Mouse (Mus musculus) T-cell, adult 2 months (primary cell): ENCODE data around the gene Nhej1.

Experiments
- DNase-seq: peaks from one replicate; pipeline ENCODE4 v3.0.0; 2022; ENCODE audit warnings: low spot score

Nhej1 gene

DNA sequence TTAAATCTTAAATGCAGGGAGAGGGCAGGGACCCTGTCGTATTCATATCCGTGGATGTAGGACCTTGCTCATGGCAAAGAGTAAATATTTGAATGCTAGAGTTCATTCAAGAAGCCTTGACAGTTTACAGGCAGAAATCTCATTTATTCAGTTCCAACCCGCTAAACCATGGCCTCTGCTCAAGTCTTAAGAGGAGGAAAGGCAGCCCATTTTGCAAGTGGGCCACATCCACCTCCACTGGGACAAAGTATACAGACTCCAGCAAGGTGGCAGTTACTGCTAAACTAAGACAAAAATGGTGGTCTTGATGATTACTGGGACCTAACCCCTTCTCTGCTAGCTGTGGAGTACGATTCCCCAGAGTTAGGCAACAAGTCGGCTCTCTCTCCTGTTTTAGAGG lies 418 bp upstream of the Nhej1 start:
- DNase-seq: no peak

DNA sequence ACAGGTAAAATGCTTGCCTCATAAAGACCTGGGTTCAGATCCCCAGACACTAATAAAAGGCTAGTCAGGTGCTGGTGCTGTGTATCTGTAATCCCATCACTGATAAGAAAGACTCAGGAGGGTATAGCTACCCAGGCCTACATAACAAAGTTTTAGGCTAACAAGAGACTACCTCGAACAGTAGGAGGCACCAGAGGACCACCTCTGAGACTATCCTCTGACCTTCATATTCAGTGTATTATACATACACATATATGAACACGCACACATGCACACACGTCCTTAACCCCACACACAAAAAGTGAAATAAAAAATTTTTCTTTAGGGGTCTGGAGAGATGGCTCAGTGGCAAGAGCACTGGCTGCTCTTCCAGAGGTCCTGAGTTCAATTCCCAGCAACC lies 2.8 kb downstream of the Nhej1 start:
- DNase-seq: peak; percentile 23

DNA sequence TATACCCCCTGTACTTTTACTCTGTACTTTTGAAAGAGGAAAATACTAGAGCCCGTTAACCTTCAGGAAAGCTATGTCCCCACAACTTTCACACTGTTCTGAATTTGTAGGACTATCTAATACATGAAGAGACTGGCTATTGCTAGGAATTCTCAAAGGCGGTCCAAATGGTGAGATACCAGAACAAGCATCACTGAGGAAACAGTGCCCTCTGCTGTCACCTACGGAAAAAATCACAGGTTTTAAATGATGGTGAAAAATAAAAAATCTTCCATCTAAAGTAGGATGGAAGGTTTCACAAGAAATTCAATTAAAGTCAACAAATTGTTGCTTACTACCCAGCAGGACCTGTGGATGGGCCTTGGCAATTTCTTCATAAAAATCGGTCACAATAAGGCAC lies 72.9 kb downstream of the Nhej1 start:
- DNase-seq: no peak

DNA sequence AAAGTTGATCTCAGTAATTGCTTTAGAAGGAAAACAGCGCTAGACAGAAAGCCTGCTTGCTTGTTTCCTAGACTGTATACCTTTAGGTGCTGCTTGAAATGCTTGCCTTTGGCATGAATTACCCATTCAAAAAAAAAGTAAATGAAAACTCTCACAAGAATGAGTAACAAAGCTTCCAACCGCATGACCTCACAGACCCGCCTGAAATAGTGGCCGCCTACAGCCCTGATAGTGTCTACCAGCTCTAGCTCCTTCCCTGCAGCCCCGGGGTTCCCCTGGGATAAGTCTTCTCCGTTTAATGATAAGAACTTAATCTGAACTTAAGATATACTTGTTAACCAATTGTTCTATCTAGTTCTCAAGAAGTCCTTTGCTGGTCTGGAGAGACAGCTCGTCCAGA lies 73.6 kb downstream of the Nhej1 start:
- DNase-seq: no peak

DNA sequence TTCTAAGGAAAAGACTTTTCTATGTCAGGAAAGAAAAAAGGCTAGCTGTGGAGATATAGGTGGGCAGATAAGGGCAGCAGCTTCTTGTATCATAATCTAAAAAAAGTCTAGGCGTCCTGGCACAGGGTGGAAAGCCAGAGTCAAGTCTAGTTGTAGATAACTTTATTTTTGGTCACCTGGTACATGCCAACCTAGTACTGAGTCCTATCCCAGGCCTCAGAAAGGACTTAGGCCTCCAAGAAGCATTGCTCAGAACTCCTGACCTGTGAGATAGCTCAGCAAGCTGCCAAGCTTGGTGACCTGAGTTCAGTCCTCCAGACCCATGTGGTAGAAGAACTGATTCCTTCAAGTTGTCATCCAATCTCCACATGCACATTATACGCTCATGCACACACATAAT lies 76.4 kb downstream of the Nhej1 start:
- DNase-seq: no peak

DNA sequence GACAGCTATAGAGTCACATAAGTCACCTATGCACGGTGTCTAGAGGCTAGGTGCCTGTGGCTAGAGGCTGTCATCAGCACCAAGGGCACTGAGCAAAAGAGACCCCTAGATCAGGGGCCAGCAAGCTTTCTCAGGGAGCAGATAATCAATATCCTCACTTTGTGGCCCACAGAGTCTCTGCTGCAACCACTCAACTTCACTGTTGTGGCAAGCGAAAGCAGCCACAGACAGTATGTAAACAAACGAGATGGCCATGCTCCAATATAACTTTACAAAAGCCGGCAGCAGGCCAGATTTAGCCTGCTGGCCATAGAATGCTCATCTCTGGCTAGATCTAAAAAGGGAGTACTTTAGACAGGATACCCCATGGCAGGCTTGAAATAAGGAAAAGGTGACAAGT lies 77.0 kb downstream of the Nhej1 start:
- DNase-seq: no peak

DNA sequence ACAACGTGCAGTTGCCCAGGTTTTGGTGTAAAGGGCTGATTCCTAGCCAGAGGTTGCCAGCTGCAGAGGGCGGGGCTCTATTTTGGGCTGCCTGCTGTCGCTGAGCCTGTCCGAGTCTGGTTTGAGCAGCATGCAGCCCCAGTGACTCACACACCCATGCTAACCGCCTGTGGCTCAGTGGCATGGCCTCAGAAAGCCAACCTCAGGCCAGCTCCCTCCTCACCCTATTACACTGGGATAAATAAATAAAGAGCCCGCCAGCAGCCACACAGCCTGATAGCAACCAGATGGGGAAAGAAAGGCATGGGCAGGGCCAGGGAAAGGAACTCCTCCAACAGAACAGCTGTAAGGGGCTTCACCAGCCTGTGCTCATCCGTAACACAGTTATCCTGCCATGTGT lies 84.6 kb downstream of the Nhej1 start:
- DNase-seq: no peak

DNA sequence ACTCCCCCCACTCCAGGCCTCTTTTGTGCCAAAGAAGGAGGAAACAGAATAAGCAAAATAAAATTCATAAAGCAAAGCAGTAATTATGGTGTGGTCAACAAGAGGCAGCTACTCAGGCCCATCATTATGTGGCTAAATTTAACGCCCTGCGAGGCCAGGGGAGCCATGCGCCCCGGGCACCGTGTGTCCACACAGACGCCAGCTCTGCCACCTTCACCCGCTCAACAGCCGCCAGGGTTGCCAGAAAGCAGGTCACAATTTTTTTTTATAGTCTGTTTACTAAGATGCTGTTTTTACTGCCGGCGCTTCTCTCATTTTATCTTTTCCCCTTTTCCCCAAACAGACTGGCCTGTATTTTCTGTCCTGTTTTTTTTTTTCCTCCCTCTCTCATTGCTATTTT lies 93.0 kb downstream of the Nhej1 start:
- DNase-seq: no peak

DNA sequence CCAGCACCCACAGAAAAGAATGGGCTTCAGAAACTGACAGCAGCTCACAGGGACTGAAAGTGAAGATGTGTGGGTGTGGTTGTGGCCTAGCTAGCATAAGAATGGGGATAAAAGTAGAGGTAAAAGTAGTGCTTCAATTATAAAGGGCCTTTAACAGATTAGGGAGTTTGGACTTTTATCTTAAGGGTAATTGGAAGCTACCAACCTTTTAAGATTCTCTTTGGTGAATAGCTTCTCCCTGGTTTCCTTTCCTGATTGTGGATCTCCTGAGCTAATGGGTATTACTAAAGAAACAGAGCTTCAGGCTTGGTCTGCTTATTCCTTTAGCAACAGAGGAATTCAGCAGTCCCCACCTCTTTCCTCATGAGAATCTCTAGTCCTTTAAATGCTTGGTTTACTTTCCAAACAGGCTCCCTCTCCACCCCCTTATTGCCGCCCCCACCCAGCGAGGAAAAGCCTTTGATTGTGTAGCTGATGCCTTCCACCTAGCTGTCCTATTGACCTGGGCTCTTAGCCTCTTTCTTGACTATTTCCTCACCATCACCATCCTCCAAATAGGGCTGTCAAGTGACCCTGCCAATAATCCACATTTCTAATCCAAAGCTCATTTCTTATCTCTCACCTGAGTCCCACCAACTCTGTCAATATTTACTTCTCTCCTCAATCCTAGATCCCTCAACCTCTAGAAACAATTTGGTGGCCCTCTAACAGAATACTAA lies 97.8 kb downstream of the Nhej1 start:
- DNase-seq: no peak

DNA sequence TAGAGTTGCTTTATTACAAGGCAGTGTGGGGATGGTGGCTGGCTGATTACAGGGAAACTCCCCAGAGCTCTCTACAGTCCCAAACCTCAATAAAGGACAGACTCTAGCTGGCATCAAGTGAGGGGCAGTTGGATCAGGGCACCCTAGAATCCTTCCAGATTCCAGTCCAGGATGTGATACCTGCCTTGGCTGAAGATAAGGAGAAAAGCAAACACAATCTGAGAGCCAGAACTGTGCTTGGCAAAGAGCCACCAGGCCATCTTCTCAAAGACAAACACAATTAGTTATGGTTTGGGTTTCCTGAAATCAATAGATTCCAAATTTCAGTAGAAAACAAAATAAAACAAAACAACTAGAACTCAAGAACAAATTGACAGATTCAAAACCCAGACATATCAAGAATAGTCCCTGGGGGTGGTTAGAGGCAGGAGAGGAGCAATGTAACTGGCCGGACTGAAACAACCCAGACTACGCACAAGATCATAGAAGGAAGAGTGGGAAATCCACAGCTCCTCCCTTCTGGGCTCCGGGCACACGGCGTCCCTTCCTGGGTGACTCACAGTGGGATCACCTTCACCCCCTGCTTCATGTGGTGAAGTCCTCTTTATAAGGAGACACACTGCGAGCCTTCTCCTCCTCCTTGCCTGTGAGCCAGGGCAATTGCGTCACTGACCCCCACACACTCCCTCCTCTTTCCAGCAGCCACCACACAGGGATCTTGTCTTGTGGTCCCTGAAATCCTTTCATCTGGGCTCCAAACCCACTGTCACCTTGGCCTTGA lies 100.4 kb downstream of the Nhej1 start:
- no peak for DNase-seq

DNA sequence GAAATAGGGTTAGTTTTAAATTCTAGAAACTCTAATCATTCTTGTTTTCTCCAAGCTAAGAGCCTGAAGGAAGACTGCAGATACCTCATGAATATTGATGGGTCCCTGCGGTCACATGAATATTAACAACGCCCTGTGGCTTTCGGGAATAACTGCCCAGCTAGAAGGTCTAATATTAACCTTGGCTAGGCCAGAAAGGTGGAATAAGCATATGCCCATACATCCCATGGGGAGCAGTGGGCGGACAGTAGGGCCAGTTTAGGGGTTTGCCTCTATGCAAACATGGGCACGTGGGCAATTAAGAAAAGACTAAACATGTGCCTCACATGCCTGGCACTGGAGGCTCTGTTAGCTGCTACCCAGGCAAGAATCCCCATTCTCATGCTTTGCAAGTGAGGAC lies 102.8 kb downstream of the Nhej1 start:
- no peak for DNase-seq

DNA sequence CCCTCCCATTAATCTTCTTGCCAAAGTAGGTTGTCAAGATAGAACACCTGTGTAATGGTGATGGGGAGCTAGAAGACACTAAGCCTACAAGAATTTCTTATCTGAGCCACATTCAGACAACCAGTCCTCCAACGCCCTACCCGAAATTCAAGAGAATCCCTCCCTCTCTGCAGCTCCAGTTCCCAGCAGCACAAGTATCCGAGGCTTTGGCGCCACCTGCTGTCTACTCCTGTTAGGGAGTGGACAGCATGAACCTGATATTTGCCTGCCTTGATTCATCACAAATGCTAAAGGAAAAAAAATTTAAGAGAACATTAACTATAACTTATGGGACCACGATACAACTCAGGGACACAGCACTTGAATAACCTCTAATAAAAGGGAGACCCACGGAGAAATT lies 108.2 kb downstream of the Nhej1 start:
- DNase-seq: peak; percentile 17

DNA sequence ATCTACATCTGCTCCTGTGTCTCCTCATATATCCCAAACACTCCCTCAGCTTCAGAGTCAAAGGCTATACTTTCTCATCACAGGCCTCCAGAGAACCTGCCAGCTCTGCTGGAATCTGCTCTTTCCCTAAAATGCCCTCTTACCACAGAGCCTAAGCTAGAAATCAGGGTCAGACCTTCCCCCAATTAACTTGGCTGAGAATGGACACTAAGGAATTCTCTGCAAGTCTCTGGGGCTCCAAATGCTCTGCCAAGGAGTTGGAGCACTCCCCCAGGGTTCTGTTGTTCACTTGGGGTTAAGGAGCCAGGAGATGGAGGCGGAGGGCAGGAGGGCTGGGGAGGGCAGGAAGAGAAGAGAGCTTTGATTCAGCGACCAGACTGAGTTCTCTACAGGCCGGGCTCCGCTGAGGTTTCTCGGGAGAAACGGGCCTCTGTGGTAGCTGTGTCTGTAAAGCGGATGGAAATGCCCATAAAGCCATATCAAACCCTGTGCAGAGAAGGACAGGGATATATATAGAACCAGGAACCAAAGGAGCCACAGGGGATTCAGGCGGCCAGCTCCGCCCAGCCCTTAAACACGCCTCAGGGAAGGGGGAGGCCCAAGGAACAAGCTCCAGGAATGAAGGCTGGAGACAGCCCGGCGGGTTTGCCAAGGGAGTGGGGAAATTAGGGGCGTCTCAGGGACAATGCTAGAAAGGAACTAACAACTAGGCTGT lies 109.3 kb downstream of the Nhej1 start:
- DNase-seq: no peak

DNA sequence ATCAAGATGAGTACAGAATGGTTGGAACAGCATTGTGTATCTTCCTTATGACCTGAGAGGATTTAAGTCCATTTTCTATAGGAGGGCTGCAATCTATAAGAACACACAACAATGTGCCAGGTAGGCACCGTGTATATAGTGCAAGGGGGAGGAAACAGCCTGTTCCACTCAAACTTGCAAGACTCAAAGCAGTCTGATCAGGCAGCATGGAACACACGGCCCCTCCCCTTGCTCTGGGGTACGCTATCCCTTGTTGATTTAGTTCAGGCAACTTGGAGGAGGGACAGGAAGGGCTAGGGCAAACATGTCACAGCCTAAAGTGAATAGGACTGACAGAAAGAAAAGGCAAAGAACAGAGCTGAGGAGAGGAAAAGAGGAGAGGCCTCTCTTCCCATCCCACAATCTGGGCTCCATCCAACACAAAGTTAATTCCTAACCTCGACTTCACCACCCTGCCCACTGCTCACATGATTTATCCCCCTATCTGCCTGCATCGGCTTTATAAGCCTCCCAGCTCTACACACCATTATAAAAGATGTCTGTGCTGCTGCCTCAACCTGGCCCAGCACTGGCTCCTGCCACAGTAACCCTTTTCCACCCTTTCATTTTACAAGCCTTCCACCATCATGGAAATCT lies 110.7 kb downstream of the Nhej1 start:
- no peak for DNase-seq

DNA sequence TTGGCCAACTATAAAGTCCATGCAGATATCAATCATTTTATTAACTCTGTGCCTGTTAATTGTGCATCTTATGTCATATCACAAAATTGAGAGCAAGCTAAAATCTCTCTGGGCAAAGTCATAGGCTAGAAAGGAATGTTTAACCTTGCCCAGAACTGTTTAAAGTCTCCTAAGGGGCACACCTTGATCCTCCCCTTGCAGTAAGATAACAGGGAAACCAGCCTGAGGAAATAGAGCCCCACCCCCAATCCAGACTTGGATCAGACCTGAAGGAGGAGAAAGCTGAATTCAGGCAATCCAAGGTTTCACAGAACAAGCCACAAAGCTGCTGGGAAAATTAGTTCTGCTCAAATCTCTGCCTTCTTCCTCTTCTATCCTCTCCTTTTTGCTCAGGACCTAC lies 114.2 kb downstream of the Nhej1 start:
- DNase-seq: no peak

DNA sequence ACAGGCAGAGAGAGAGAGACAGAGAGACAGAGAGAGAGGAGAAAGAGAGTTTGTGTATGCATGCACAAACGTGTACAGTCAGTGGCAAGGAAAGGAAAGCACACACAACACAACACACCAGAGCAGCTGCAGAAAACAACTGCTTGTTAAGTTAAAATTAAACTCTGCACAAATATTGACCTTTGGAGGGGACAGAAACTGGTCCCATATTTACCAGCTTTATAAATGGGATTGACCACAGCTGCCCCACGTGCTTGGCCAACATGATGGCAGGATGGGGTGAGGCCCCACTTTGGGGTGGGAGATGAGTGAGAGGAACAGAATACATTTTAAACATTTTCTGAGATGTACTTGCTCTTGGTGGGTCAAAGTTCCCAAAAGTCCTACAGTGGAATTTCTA lies 114.8 kb downstream of the Nhej1 start:
- no peak for DNase-seq

DNA sequence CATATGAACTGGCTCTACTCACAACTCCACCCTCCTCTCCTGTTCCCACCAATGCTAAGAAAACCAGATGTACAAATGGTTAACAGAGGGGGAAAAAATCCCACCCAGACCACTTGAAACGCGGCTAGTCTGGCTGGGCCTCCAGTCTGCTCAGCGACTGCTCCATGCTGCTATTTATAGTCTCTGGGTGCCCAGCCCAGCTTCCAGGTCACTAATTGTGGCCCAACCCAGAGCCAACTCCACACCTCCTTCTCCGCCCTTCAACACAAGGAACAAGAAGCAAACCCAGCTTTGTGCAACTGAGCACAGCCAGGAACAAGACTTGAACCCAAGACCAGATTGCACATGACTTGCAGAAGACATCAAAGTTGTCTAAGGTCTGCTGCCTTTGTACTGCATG lies 119.0 kb downstream of the Nhej1 start:
- no peak for DNase-seq

DNA sequence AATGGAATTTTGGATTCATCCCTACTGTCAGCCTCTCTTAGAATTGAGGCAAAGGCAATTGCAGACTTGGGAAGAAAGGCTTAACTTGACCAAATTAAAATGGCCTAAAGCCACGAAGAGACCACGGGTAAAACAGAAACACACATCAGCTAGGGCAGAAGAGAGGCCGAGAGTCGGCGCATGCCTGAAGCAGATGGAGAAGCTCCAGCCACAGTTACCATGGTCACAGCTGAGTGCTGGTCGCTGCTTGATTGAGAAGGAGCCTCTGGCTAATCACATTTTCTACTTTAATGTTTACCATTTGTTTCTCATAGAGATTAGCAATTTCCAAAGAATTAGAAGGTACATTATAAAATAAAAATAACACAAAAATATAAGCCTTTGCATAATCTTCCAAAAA lies 123.8 kb downstream of the Nhej1 start:
- no peak for DNase-seq

DNA sequence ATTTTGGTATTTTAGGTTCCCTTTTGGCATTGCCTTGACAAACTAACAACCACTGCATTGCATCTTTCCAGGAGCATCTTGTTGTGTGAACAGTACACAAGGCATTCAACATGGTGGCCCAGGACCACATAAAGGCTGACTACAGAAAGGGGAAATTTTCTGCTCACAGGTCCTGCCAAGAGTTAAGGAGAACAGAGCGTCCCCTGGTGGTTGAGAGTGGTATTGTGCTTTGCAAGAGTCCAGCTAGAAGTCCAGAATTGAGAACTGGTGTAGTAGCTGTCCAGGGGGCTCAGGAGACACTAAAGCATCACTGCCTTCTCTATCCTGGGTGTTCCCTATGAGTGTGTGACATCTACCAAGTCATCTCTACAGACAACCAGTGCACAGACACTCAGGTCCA lies 124.5 kb downstream of the Nhej1 start:
- DNase-seq: peak; percentile 7

DNA sequence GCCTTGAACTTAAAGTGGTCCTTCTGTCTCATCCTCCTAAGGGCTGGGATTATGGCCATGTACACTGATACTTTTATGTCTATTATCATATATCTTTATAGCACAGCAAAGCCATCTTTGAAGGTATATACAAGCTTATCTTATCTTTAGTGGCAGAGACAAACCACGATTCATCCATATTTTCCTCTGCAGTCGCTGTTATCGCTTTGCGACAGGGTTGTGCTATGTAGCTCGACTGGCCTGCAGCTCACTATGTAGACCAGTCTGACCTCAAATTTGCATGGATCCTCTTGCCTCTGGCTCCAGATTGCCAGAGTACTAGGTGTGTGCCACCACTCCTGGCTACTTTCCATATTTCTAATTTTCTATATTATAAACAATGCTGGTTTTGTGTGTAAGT lies 125.8 kb downstream of the Nhej1 start:
- no peak for DNase-seq

DNA sequence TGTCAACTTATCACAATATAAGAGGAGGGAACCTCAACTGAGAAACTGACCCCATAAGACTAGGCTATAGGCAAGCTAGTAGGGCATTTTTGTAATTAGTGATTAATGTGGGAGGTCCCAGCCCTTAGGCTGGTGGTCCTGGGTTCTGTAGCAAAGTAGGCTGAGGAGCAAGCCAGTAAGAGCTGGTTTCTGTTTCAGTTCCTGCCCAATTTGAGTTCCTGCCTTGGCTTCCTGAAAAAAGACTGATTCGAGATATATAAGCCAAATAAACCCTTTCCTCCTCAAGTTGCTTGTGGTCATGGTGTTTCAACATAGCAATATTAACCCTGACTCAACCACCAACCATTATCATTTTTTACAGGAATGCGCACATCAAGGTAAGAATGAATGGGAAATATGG lies 127.8 kb downstream of the Nhej1 start:
- no peak for DNase-seq

DNA sequence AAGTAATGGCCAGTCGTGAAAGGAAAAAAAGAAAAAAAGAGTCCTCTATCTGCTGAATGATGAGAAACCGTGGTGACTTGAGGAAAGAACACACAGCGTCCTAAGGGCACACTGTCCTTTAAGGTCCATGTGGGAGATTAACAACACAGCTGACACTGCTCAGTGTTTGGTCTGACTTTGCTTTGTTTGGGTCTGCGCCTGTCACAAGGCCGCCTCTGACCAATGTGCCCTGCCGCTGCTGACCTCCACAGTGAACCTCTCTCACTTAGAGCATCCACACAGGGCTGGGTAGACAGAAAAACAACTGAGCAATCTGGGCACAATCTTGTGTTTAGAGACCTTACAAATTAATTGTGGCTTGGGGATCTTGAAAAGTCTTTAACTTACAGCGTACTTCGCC lies 148.0 kb downstream of the Nhej1 start:
- no peak for DNase-seq

DNA sequence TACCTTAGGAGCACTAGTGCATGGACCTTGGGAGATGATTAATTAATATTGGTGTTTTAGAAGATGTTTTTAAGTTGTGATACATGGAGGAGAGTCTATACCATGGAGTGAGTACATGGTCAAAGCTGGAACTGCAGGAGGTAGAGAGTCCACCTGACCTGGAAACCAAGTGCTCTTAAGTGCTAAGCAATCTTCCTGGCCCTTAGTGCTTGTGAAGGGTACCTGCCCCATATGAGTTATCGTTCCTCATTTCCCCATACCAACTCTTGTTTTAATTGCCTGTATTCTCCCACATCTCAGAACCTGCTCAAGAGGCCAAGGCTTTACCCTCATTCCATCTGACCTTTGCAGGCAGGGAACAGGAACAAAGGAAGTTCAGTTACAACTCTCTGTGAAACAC lies 149.1 kb downstream of the Nhej1 start:
- DNase-seq: no peak
